Mouse (Mus musculus): Measurements from ENCODE around the gene Atp8b4.
A peak's percentile ranks its signal among the peaks of the same experiment; 100 is the strongest.

The Atp8b4 gene

DNA sequence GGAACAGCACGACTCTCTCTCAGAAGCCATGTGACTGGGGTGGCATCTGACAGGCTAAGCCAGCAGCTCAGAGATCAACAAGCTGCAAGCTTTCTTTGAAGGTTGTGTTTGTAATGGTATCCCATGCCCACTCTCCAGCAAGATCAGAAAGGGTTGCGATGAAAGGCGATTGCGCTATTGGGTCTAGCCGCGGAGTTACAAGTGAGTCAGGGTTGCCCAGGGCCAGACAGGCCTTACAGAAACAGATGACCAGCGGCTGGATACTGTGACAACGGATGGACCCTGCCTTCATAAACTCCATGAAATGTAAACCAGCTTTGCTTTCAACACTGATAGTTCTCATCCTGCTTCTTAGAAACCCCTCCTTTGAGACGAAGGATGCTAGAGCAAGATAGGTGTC lies 66.2 kb downstream of the Atp8b4 start:
- no peak for DNase-seq (ENCODE audit: low spot score in 2 of 2)

DNA sequence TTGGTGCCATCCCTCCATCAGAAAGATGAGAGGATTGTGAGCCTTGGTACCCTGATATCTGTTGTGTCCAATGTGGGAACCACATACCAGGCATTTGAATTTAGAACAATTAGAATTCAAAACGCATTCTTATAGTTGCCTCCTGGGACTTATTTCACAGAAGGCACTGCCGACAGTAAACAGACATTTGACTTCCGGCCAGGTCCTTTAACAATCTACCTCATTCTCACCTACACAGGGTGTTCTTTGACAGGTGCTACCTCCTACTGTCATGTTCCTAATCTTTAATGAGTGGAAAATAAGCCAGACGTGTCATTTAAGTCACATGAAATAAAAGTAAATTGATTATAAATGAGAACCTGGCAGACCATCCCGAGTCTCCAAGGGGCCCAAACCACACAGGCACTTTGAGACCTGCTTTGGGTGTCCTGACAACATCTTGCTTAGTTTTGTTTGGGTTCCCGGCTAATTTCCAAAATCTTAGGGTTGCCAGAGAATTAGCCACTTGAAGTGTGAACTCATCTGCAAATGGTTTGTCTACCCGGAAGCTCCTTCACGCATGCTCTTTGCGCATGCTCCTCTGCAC lies 67.9 kb downstream of the Atp8b4 start:
- DNase-seq (ENCODE audit: low spot score in 2 of 2) = no peak

DNA sequence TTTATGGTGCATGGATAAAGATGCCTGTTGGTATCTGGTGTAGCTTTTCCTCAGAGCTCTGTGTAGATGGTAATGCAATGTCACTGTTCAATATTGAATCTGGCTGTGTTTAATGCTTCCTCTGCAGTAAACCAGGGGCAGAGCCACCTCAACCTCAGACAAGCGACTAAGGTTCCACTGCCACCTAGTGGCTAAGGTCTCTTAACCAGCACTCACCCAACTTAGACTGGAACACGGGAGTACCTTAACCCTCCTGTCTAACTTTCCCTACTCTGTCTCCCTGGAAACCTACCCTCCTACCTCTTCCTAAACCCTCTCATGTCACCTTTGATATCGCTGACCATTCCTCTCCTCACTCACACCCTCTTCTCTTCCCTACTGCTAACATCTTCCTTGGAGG lies 71.2 kb downstream of the Atp8b4 start:
- peak; percentile 54 to 75 for DNase-seq (ENCODE audit: low spot score in 2 of 2)

DNA sequence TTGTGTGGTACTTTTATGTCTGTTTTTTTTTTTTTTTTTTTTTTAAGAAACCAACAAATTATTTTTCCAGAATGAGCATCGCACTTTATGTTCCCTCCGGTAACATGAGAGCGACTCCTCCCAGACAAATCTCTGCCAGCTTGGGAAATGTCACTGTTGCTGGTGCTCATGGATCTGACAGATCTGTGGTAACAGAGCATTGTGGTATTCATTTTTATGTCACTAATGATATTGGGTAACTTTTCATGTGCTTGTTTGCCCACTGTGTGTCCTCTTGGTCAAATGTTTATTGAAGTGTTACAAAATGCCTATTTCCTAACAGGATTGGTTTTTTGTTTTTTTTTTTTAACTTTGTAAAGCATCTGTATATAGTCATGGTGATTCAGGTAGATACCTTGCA lies 75.3 kb downstream of the Atp8b4 start:
- no peak for DNase-seq (ENCODE audit: low spot score in 2 of 2)

DNA sequence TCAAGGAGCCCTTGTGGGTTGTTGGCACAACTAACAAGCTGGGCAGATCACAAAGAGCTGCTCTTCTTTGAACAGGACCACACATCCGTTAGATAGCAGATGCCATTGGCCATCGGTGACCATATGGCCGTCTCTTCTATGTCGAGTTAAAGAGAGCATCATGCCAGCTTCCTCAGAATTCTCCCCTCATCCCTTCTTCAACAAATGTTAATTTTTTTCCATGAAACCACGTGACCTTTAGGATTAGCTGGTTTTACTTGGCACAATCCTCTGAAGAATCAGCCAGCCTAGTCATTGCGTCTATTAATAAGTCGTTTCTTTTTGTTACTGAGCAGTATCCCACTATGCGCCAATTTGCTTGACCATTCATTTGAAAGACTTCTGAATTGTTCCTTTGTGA lies 75.8 kb downstream of the Atp8b4 start:
- peak in 1 of 2 experiments; percentile 27 for DNase-seq (ENCODE audit: low spot score in 2 of 2)

DNA sequence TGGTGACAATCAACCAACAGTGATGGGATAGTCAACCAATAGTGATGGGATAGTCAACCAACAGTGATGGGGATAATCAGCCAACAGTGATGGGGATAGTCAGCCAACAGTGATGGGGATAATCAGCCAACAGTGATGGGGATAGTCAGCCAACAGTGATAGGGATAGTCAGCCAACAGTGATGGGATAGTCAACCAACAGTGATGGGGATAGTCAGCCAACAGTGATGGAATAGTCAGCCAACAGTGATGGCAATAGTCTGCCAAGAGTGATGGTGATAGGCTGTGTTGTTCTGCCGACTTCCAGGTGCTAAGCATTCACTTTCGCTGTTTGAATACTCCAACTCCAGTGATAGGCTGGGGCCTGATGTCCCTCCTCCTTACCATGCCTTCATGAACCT lies 79.6 kb downstream of the Atp8b4 start:
- no peak for DNase-seq (ENCODE audit: low spot score in 2 of 2)

DNA sequence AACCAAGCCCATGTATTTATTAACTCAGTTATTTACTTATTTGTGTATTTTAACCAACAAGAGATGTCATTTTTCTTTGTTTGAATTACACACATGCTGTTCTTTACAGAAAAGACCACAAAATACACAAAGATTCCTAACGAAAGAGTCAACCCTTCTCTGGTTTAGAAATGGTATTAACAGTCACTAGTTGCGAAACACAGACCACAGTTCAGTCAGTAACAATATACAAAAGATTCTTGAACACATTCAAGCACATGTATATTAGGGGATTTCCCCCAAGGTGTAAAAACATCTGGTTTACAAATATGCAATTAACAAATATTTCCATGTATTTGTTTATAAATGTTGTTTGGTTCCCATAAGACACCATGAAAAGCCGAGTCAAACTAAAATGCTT lies 81.6 kb downstream of the Atp8b4 start:
- DNase-seq (ENCODE audit: low spot score in 2 of 2) = no peak

DNA sequence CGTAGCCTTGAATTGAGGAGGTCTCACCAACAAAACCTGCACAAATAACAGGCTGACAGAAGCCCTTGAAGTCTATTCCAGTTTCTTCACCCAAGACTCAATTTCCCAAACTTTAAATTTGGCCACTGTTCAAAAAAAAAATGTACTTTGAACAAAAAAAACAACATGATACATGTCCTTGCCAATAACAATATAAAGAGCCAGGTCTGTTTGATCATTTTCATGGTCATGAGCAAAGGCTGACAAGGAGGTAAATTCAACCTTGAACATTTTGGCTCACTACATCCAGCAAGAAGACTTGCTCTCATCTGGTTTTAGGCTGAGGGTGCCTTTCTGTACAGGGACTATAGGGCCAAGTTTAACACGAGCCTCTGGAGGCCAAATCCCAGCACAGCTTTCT lies 83.7 kb downstream of the Atp8b4 start:
- no peak for DNase-seq (ENCODE audit: low spot score in 2 of 2)

DNA sequence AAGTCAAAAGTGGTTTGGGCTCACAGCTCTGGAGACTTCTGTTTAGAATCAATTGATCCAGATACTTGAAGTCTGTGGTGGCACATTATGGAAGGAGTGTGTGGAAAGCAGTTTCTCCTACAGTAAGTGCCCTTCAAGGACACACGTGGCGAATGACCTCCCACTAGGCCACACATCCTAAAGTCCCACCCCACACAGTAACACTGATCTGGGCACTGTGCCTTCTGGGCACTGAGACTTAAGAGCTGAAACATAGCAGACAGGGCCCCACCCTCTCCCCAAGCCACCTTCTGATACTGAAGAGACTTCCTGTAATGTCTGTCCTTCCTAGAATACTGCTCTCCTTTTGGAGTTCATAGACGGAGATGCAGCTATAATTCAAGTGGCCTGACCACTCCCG lies 84.5 kb downstream of the Atp8b4 start:
- DNase-seq (ENCODE audit: low spot score in 2 of 2) = no peak

DNA sequence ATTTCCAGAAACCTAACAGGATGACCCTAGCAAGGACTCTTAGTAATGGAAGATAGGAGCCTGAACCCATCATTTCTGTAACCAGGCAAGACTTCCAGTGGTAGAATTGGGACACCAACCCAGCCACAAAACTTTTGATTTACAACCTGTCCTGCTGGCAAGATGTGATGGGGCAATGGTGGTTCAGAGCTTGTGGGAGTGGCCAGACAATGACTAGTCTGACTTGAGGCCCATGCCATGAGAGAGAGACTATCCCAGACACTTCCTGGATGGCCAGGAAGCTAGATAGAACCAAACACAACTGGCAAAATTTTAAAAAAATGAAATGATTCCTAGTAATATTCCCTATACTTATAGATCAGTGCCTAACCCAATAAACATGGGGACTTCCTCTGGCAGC lies 87.7 kb downstream of the Atp8b4 start:
- DNase-seq (ENCODE audit: low spot score in 2 of 2) = no peak

DNA sequence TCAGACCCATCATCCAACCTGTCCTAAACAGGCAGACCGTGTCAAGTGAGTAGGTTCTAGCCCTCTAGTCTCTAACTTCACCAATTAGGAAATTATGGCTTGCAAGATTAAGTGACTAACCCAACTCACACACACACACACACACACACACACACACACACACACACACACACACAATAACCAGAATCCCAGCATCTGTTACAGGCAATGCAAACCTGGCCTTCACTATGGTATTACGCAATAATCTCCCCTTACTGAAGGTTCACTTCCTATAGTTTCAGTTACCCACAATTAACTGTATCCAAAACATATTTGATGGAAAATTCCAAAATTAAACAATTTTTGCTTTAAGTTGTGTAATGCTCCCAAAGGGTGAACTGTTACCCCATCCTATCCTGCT lies 101.0 kb downstream of the Atp8b4 start:
- DNase-seq (ENCODE audit: low spot score in 2 of 2) = no peak

DNA sequence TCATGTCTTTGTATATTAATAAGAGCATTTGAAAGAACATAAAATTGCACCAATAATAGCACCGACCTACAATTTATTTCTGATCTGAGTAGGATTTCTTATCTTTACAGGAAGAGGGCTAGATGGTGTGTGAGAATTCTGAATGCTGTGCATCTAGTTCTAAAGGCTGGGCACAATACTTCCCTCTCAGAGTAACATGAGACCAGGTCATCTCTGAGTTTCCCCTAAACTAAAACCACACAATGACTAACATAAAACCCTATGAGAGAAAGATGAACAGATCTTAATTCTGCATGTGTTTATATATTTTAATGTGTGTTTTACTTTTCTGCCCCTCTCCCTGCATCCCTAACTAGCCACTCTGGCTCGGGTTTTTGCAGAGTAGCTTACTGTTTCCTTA lies 101.5 kb downstream of the Atp8b4 start:
- DNase-seq (ENCODE audit: low spot score in 2 of 2) = no peak

DNA sequence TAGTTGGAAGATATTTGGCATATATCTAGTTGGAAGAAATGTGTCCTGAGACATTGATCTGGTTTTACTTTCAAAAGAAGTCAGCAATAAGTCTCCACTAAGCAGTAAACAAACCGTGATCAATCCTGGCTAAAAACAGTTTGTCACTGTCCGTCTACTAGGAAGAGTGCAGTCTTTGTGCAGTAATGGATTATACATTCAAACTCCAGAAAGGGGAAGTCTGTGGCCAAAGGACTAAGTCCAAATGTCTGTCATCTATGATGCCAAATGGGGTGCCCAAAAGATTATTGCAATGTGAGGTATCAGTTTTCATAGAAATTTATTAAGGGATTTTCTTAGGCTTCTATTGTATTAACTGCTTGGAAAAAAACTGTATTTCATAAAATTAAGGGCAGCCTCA lies 102.3 kb downstream of the Atp8b4 start:
- no peak for DNase-seq (ENCODE audit: low spot score in 2 of 2)

DNA sequence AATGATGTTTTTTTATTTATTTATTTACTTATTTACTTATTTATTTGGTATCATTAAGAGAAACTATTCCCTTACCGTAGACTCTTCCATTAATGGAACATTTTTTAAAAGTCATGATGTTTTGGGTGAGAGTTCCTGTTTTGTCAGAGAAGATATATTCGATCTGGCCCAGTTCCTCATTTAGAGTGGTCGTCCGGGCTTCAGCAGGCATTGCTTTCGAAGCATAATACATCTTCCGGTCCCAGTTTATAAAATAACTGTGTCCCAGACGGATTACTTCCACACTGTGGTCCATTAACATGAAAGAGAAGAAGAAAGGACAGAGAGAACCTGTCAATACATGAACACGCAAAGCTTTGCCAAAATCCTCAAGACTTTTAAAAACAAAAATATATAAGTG lies 103.0 kb downstream of the Atp8b4 start:
- no peak for DNase-seq (ENCODE audit: low spot score in 2 of 2)

DNA sequence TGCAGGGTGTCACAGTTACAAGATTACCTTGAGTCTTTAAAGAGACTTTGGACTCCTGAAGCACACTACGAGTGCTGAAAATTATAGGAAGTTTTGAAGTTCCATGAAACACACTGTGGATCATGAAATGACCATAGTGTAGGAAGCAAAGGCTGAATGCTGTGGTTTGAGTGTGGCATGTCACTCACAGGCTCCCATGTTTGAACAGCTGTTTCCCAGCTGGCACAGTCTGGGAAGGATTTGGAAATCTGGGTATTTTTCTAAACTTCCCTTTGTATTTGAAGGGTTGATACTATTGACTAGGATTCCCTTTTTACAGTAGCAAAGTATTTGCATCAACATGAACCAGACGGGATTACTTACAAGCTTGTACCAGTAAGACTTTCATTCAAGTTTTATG lies 105.5 kb downstream of the Atp8b4 start:
- DNase-seq (ENCODE audit: low spot score in 2 of 2) = no peak

DNA sequence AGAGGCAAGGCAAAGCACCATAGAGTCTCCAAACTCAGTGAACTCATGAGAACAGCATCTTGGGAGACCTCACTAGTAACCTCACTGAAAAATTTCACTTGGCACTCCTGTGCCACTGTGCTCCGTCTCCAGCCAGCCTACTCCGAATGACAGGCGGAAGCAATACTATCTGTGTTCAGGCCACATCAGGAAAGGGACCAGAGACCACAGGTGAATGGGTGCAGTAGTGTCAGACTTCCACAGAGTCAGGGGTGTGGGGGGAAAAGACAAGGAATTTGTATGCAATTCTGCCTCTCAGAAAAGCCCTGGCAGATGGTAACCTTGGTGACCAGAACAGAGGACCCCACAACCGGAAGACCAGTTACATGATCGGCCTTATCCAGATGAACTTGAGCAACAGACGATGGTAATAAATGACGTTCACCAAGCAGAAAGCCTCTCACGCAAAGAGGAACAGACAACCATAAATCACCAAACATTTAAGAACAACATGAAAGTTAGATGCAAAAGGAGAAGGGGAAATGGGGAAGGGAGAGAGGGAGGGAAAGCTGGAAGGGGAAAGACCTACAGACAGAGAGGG lies 112.9 kb downstream of the Atp8b4 start:
- DNase-seq (ENCODE audit: low spot score in 2 of 2) = no peak

DNA sequence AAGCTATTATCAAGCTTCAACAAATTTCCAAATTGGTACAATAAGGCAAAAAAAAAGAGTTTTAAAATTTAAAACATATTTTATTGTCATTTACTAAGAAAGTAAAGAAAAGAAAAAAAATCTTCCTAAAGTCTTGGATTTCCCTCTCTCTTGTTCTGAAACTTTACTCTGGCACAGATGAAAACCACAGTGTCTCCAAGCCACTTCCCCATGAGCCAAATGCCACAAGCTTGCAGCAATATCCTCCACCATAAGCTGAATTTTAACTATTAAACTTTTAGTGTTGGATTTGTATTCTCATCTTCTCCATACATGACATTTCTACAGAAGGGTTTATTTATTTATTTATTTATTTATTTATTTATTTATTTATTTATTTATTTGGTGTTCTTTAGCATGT lies 114.4 kb downstream of the Atp8b4 start:
- no peak for DNase-seq (ENCODE audit: low spot score in 2 of 2)

DNA sequence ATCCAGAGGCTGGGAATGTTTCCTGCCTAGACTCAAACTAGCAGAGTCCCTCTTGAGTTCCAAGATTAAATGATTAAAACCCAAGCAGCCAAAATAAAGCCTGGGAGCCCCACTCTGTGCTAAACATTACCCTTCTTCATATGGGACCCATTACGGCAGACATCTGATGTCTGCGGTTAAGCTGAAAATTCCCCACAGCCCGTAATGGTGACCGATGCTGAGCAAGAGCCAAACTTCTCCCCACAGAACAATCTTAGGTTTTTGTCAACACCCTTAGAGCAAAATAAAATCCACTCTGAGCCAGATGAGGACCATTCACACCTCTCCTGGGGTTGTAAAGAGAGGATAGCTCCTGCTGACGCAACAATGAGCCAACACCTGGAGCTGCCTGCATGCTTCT lies 120.2 kb downstream of the Atp8b4 start:
- DNase-seq (ENCODE audit: low spot score in 2 of 2) = no peak

DNA sequence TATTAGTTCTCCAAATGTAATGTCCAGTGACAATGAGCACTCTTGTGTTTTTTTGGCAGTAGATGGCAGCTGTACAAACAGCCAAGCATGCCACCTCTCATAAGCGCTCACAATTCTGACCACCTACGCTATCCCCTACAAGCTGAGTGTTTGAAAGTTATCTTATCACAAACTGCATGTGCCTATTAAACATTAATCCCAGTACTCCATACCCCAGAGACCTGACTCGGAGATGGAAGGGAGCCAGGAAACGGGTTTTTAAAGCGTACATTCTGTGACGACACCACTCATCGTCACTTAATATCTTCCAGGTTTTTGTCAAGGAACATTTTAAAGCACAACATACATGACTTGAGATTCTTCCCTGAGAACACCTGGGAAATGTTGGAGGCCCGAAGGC lies 128.8 kb downstream of the Atp8b4 start:
- DNase-seq (ENCODE audit: low spot score in 2 of 2) = no peak

DNA sequence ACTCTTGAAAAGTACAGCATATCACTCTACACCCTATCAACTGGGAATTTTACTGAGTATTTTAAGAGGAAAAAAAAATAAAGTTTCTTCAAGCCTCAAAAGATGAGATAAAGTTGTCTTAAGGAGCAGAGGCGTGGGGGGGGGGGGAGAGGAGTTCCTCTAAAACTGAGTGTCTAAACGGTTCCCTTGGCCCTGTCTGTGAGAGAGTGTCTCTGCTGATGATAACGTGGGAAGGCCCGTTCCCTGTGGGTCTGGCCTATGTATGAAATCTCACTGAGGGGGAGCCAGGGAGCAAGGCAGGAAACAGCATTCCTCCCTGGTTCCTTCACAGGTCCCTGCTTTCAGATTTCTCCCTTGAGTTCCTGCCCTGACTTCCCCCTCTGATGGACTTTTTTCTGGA lies 130.7 kb downstream of the Atp8b4 start:
- no peak for DNase-seq (ENCODE audit: low spot score in 2 of 2)

DNA sequence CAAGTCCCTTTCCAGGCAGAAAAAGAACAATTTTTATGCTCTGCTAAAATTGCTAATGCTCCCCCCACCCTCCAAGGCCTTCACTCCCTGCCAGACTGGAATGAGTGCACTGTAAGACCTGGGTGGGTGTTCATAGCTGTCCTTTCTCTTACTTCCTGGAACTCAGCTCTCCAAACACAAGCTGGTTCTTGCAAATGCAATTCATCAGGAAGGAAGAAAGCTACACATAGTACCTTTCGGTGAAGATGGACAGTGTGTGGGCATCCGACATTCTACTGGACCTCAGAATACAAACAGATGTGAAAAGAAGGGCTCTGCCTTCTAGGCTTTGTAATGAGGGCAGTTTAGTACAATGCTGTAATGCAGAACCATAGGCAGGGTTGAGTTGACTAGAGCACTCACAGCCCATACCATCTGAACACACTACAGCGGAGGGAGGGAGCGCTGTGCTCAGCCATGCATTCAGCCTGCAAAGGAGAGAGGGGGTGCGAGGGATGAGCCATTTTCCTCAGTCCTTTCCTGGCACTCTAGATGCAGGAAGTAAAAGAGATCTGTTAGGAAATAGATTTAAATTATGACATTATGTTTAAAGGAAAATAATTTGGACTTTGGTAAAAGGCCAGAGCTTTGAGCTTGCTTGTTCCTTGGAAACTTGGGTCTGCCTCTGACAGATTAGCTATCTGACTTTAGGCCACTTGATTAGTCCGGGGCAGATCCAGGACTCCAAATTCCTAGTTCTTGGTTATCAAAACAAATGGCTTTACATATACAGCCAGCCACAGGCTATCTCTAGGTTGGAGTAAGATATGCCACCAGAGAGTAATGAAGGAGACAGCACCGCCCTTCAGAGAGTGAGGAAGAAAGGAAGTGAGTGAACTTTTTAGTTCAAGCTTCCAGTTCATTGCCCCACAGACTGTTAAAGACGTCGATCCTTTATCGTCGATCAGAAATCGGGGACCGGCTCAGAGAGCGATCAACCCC lies 136.4 kb downstream of the Atp8b4 start:
- no peak for DNase-seq (ENCODE audit: low spot score in 2 of 2)

DNA sequence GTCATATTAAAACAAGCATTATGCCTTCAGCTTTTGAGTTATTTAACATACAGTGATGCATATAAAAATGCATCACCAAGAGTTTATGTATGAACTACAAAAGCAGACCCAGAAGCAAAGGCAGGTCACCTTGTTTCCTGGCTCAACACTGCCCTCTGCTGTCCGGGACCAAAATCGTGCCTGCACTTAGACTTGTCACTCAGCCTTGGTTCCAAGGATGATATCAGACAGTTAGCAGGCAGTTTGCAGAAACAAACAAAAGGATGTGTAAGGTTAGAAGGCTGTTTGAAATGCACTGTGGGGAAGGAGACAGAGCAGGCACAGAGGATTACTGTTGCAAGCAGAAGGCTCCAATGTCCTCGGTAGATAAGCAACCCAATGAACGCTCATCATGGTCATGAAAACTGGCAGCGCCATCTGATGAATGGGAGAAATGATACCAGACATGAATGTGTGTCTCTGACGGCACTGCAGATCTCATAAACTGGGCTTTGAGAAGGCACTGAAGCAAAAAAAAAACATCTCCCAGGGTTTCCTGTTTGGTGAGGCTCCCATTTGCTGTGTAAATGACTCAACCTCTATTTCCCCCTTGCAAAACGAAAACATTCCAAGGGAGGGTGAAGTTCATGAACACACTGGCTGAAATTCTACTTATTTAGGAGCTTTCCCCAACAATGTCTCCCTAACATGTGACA lies 137.3 kb downstream of the Atp8b4 start:
- DNase-seq (ENCODE audit: low spot score in 2 of 2) = peak; percentile 58 to 77
